Mouse (Mus musculus) myocyte (in vitro differentiated cells): ENCODE results near the gene Antxr1. TPM values are rescaled to one million over a fixed set of nuclear protein-coding genes. Genes with fewer than 3 reads are reported as not detected.
A peak's percentile ranks its signal among the peaks of the same experiment; 100 is the strongest.

Experiments used
- H3K27me3 ChIP-seq: one replicate; pipeline ENCODE4 v1.6.1; 2011; ENCODE audit not compliant: control insufficient read depth, insufficient read depth, insufficient read length
- H3K36me3 ChIP-seq: one replicate; pipeline ENCODE4 v1.6.1; 2011; ENCODE audit not compliant: control insufficient read depth, insufficient read depth
- H3K4me2 ChIP-seq: one replicate; pipeline ENCODE4 v1.6.1; 2011; ENCODE audit warnings: low read depth, control low read depth
- H3K4me3 ChIP-seq: one replicate; pipeline ENCODE4 v1.5.1; 2011; ENCODE audit warnings: mild to moderate bottlenecking, control low read depth, moderate library complexity
- H3K79me2 ChIP-seq: one replicate; pipeline ENCODE4 v1.6.1; 2011; ENCODE audit not compliant: control insufficient read depth, insufficient read depth
- H3ac ChIP-seq: one replicate; pipeline ENCODE4 v1.6.1; 2011; ENCODE audit not compliant: control insufficient read depth, insufficient read length
- CEBPB ChIP-seq: IDR thresholded peaks from 2 replicates; pipeline ENCODE4 v1.6.1; 2011; ENCODE audit warnings: mild to moderate bottlenecking, moderate library complexity; ENCODE audit not compliant: poor library complexity, insufficient read depth, severe bottlenecking
- E2F4 ChIP-seq: IDR thresholded peaks from one replicate; pipeline ENCODE4 v1.6.1; 2011; ENCODE audit warnings: mild to moderate bottlenecking, control low read depth, moderate library complexity; ENCODE audit not compliant: insufficient read depth
- MAX ChIP-seq: IDR thresholded peaks from one replicate; pipeline ENCODE4 v1.6.1; 2011; ENCODE audit warnings: low read depth, mild to moderate bottlenecking, control low read depth
- MYOD1 ChIP-seq, 3 experiments: IDR thresholded peaks; one replicate each; pipeline ENCODE4 v1.6.1; 2011; ENCODE audit warnings: control low read depth in 2 of 3, low read depth in 2 of 3, mild to moderate bottlenecking in 2 of 3, moderate library complexity in 1 of 3; ENCODE audit not compliant: insufficient read length in 2 of 3, control insufficient read depth in 1 of 3
- MYOG ChIP-seq, 3 experiments: IDR thresholded peaks; one replicate each; pipeline ENCODE4 v1.6.1; 2011; ENCODE audit warnings: control low read depth in 2 of 3, low read depth in 2 of 3, mild to moderate bottlenecking in 2 of 3; ENCODE audit not compliant: insufficient read length in 2 of 3, control insufficient read depth in 1 of 3, insufficient read depth in 1 of 3
- POLR2A ChIP-seq: IDR thresholded peaks from one replicate; pipeline ENCODE4 v1.6.1; 2011; ENCODE audit warnings: low read depth, mild to moderate bottlenecking, control low read depth, moderate library complexity; ENCODE audit not compliant: insufficient read length
- POLR2AphosphoS2 ChIP-seq: IDR thresholded peaks from one replicate; pipeline ENCODE4 v1.6.1; 2011; ENCODE audit warnings: low read depth, control low read depth; ENCODE audit not compliant: insufficient read length
- REST ChIP-seq: IDR thresholded peaks from one replicate; pipeline ENCODE4 v1.6.1; 2011; ENCODE audit warnings: mild to moderate bottlenecking, control low read depth, moderate library complexity; ENCODE audit not compliant: insufficient read depth, insufficient read length
- SRF ChIP-seq: IDR thresholded peaks from one replicate; pipeline ENCODE4 v1.6.1; 2011; ENCODE audit warnings: low read depth; ENCODE audit not compliant: control insufficient read depth, insufficient read length
- TCF12 ChIP-seq: IDR thresholded peaks from one replicate; pipeline ENCODE4 v1.6.1; 2011; ENCODE audit warnings: mild to moderate bottlenecking, control low read depth; ENCODE audit not compliant: poor library complexity, insufficient read depth, severe bottlenecking
- TCF3 ChIP-seq: IDR thresholded peaks from one replicate; pipeline ENCODE4 v1.6.1; 2011; ENCODE audit warnings: low read depth, control low read depth; ENCODE audit not compliant: insufficient read length
- USF1 ChIP-seq: IDR thresholded peaks from one replicate; pipeline ENCODE4 v1.6.1; 2011; ENCODE audit warnings: low read depth, mild to moderate bottlenecking, control low read depth, moderate library complexity
- polyA plus RNA-seq: library from polyadenylated mRNA; unstranded; fragments of >200 nt; fragmentation: generic; extraction: Trizol; gene quantifications from one replicate; pipeline ENCODE4 v1.2.1, GENCODE M21; 2012; ENCODE audit warnings: missing spikeins

The Antxr1 gene
- polyA plus RNA-seq, 1 experiment, result 8.6 TPM

- Histone ChIP-seq H3ac (no peak overlapping the region), H3K27me3 (peaks cover 4% of the 10 kb centered on the region), H3K4me3 (no peak overlapping the region), H3K79me2 (peaks cover 8% of the 10 kb centered on the region), H3K4me2 (no peak overlapping the region), H3K36me3 (no peaks in the 10 kb centered on the region)
- TF ChIP-seq POLR2AphosphoS2, result no peak
- TF ChIP-seq MYOG (IDR thresholded peaks at IDR 0.05; ENCODE audit: control insufficient read depth in 1 of 3, insufficient read depth in 1 of 3, insufficient read length in 2 of 3, low read depth in 2 of 3), result no peak
- TF ChIP-seq SRF, result no peak
- no peak for TF ChIP-seq TCF3
- no peak for TF ChIP-seq POLR2A
- TF ChIP-seq REST, result no peak
- no peak for TF ChIP-seq TCF12
- TF ChIP-seq MYOD1 (IDR thresholded peaks at IDR 0.05; ENCODE audit: control insufficient read depth in 1 of 3, insufficient read length in 2 of 3, low read depth in 2 of 3), result no peak
- TF ChIP-seq USF1, result no peak
- TF ChIP-seq CEBPB, result no peak
- TF ChIP-seq E2F4, result no peak
- TF ChIP-seq MAX, result no peak
Observed at GRCm38 (mm10) chr6:87332380-87332779, 3.2 kb downstream of the Antxr1 start.

- TF ChIP-seq TCF12, result no peak
- peak in 2 of 3 experiments; percentile 34 to 68 for TF ChIP-seq MYOG (IDR thresholded peaks at IDR 0.05; ENCODE audit: control insufficient read depth in 1 of 3, insufficient read depth in 1 of 3, insufficient read length in 2 of 3, low read depth in 2 of 3)
- TF ChIP-seq POLR2A, result no peak
- peak; percentile 65 for TF ChIP-seq USF1
- TF ChIP-seq POLR2AphosphoS2, result no peak
- TF ChIP-seq MAX, result no peak
- no peak for TF ChIP-seq E2F4
- no peak for TF ChIP-seq CEBPB
- TF ChIP-seq REST, result no peak
- TF ChIP-seq SRF, result no peak
- no peak for TF ChIP-seq TCF3
- TF ChIP-seq MYOD1 (IDR thresholded peaks at IDR 0.05; ENCODE audit: control insufficient read depth in 1 of 3, insufficient read length in 2 of 3, low read depth in 2 of 3), result peak in 2 of 3 experiments; percentile 54 to 88
- H3ac ChIP-seq, result no peak overlapping the region
- no peak overlapping the region for H3K4me3 ChIP-seq
- peak overlapping the region; percentile 45 for H3K4me2 ChIP-seq
- H3K79me2 ChIP-seq, result peaks cover 13% of the 10 kb centered on the region
- no peaks in the 10 kb centered on the region for H3K27me3 ChIP-seq
- H3K36me3 ChIP-seq, result no peaks in the 10 kb centered on the region
Observed at GRCm38 (mm10) chr6:87328265-87329173, 7.1 kb downstream of the Antxr1 start.

DNA sequence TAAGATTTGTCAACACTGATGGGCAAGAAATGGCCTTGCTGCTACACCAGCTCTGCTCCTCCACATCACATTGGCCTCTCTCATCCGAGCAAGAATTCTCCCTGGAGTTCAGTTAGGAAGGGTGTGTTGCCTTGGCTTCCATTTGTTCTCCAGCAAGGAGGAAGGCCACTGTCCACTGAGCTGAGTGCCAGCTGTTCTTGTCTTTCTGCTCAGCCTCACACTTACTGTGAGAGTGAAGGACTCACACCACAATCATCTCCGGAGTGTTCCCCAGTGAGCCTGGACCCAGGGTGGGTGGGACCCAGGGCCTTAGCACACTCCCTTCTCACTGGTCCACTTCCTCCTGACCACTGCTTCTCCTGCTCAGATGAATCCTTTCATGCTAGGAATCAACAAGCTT, 8.7 kb downstream of the Antxr1 start:
- Histone ChIP-seq H3K4me3 (no peak overlapping the region), H3K27me3 (no peaks in the 10 kb centered on the region), H3K79me2 (peaks cover 6% of the 10 kb centered on the region), H3K4me2 (no peak overlapping the region), H3ac (no peak overlapping the region), H3K36me3 (no peaks in the 10 kb centered on the region)
- TF ChIP-seq USF1 (no peak), MAX (no peak), MYOG (IDR thresholded peaks at IDR 0.05; ENCODE audit: control insufficient read depth in 1 of 3, insufficient read depth in 1 of 3, insufficient read length in 2 of 3, low read depth in 2 of 3) (peak in 1 of 3 experiments; percentile 64), TCF3 (no peak), REST (no peak), MYOD1 (IDR thresholded peaks at IDR 0.05; ENCODE audit: control insufficient read depth in 1 of 3, insufficient read length in 2 of 3, low read depth in 2 of 3) (peak in 2 of 3 experiments; percentile 94 to 95), TCF12 (no peak), SRF (no peak), POLR2A (no peak), POLR2AphosphoS2 (no peak), CEBPB (no peak), E2F4 (no peak)

DNA sequence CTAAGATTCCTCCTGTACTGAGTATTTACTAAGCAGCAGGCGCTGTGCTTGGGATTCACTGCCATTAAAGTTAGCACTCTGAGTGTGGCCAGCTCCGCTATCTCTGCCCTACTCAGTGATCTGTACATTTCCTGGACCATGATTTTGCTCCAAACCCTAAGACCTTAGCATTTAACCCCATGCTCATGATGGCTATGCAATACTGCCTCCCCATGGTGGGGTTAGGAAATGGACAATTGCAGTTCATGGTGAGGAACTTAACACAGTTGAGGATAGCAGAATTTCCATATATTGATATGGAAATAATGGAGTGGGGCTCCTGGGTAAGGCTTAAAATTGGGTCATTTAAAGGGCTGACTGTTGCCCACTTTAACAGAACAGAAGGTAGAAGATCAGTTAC, 12.2 kb downstream of the Antxr1 start:
- H3K36me3 ChIP-seq, result no peaks in the 10 kb centered on the region
- no peaks in the 10 kb centered on the region for H3K27me3 ChIP-seq
- H3K4me2 ChIP-seq, result no peak overlapping the region
- no peak overlapping the region for H3K4me3 ChIP-seq
- no peak overlapping the region for H3ac ChIP-seq
- no peak for TF ChIP-seq MAX
- TF ChIP-seq CEBPB, result no peak
- no peak for TF ChIP-seq POLR2AphosphoS2
- TF ChIP-seq REST, result no peak
- no peak for TF ChIP-seq MYOG (IDR thresholded peaks at IDR 0.05; ENCODE audit: control insufficient read depth in 1 of 3, insufficient read depth in 1 of 3, insufficient read length in 2 of 3, low read depth in 2 of 3)
- no peak for TF ChIP-seq USF1
- TF ChIP-seq TCF3, result no peak
- no peak for TF ChIP-seq MYOD1 (IDR thresholded peaks at IDR 0.05; ENCODE audit: control insufficient read depth in 1 of 3, insufficient read length in 2 of 3, low read depth in 2 of 3)
- TF ChIP-seq SRF, result no peak
- no peak for TF ChIP-seq E2F4
- TF ChIP-seq POLR2A, result no peak
- TF ChIP-seq TCF12, result no peak
- peaks cover 5% of the 10 kb centered on the region for H3K79me2 ChIP-seq
